Mouse (Mus musculus): ENCODE measurements around the gene Cks1b. TPM values are rescaled to one million over a fixed set of nuclear protein-coding genes. Genes with fewer than 3 reads are reported as not detected.
A peak's percentile ranks its signal among the peaks of the same experiment; 100 is the strongest.
"Not testable (repeated sequence)": the region's sequence is repeated elsewhere in the genome, so short reads cannot be mapped to it uniquely, and the experiment has no call there.

Gene Cks1b
- polyA plus RNA-seq, 1 experiment: 7.3 TPM

GRCm38 (mm10) chr3:89436176-89437113, 18.3 kb upstream of the Cks1b start, which contains the start of gene Pbxip1:
Gene Pbxip1, plus strand, starts transcription at chr3:89436706.
- TF ChIP-seq CTCF (conservative IDR thresholded peaks at IDR 0.05; ENCODE audit: insufficient read depth, insufficient read length, low read depth, low read length) (no peak), POLR2A (IDR thresholded peaks at IDR 0.05; ENCODE audit: low read depth, low read length) (no peak)
- DNase-seq: peak; percentile 90
- Histone ChIP-seq H3K27ac (ENCODE audit: insufficient read depth, low read depth, low read length) (peak within 1 kb of the TSS; percentile 73), H3K27me3 (replicated peaks; ENCODE audit: control insufficient read depth, insufficient read depth, low read length) (no peaks in the 10 kb centered on the region), H3K4me1 (ENCODE audit: control insufficient read depth, insufficient read depth, low read length) (peaks cover 7% of the 10 kb centered on the region; the same call in 1 of the 2 replicates), H3K36me3 (ENCODE audit: control insufficient read depth, insufficient read depth, low read length) (peaks cover 1% of the 10 kb centered on the region; the same call in 1 of the 2 replicates), H3K4me3 (ENCODE audit: insufficient read depth, low read depth, low read length) (peak within 1 kb of the TSS; percentile 70)
- 6% methylated on average over 16 of the region's 16 CpGs for WGBS

GRCm38 (mm10) chr3:89435041-89435440, 16.9 kb upstream of the Cks1b start:
- Histone ChIP-seq H3K4me3 (ENCODE audit: insufficient read depth, low read depth, low read length) (no peak overlapping the region), H3K4me1 (ENCODE audit: control insufficient read depth, insufficient read depth, low read length) (peaks cover 13% of the 10 kb centered on the region; the same call in 1 of the 2 replicates), H3K27ac (ENCODE audit: insufficient read depth, low read depth, low read length) (no peak overlapping the region), H3K36me3 (ENCODE audit: control insufficient read depth, insufficient read depth, low read length) (peaks cover 1% of the 10 kb centered on the region; the same call in 1 of the 2 replicates), H3K27me3 (replicated peaks; ENCODE audit: control insufficient read depth, insufficient read depth, low read length) (no peaks in the 10 kb centered on the region)
- no peak for TF ChIP-seq POLR2A (IDR thresholded peaks at IDR 0.05; ENCODE audit: low read depth, low read length)
- no peak for TF ChIP-seq CTCF (conservative IDR thresholded peaks at IDR 0.05; ENCODE audit: insufficient read depth, insufficient read length, low read depth, low read length)
- WGBS: 78% methylated on average over 7 of the region's 7 CpGs
- no peak for DNase-seq

- TF ChIP-seq CTCF (conservative IDR thresholded peaks at IDR 0.05; ENCODE audit: insufficient read depth, insufficient read length, low read depth, low read length) (no peak), POLR2A (IDR thresholded peaks at IDR 0.05; ENCODE audit: low read depth, low read length) (no peak)
- H3K4me3 ChIP-seq (ENCODE audit: insufficient read depth, low read depth, low read length): no peak overlapping the region
- H3K27me3 ChIP-seq (replicated peaks; ENCODE audit: control insufficient read depth, insufficient read depth, low read length): no peaks in the 10 kb centered on the region
- H3K36me3 ChIP-seq (ENCODE audit: control insufficient read depth, insufficient read depth, low read length): peaks cover 1% of the 10 kb centered on the region; the same call in 1 of the 2 replicates
- WGBS: 79% methylated on average over 11 of the region's 11 CpGs
- H3K27ac ChIP-seq (ENCODE audit: insufficient read depth, low read depth, low read length): no peak overlapping the region
- DNase-seq: no peak
- H3K4me1 ChIP-seq (ENCODE audit: control insufficient read depth, insufficient read depth, low read length): peaks cover 13% of the 10 kb centered on the region; the same call in 1 of the 2 replicates
Measured at GRCm38 (mm10) chr3:89434532-89434931, 16.3 kb upstream of the Cks1b start.

GRCm38 (mm10) chr3:89432606-89433005, 14.4 kb upstream of the Cks1b start:
- Histone ChIP-seq H3K4me1 (ENCODE audit: control insufficient read depth, insufficient read depth, low read length) (peaks cover 13% of the 10 kb centered on the region; the same call in 1 of the 2 replicates), H3K27me3 (replicated peaks; ENCODE audit: control insufficient read depth, insufficient read depth, low read length) (no peaks in the 10 kb centered on the region), H3K4me3 (ENCODE audit: insufficient read depth, low read depth, low read length) (no peak overlapping the region), H3K36me3 (ENCODE audit: control insufficient read depth, insufficient read depth, low read length) (peaks cover 1% of the 10 kb centered on the region; the same call in 1 of the 2 replicates), H3K27ac (ENCODE audit: insufficient read depth, low read depth, low read length) (no peak overlapping the region)
- DNase-seq: no peak
- TF ChIP-seq CTCF (conservative IDR thresholded peaks at IDR 0.05; ENCODE audit: insufficient read depth, insufficient read length, low read depth, low read length) (no peak), POLR2A (IDR thresholded peaks at IDR 0.05; ENCODE audit: low read depth, low read length) (no peak)
- WGBS: 92% methylated on average over 8 of the region's 8 CpGs

- no peak for TF ChIP-seq CTCF (conservative IDR thresholded peaks at IDR 0.05; ENCODE audit: insufficient read depth, insufficient read length, low read depth, low read length)
- TF ChIP-seq POLR2A (IDR thresholded peaks at IDR 0.05; ENCODE audit: low read depth, low read length): peak; percentile 60
- H3K27me3 ChIP-seq (replicated peaks; ENCODE audit: control insufficient read depth, insufficient read depth, low read length): no peaks in the 10 kb centered on the region
- H3K36me3 ChIP-seq (ENCODE audit: control insufficient read depth, insufficient read depth, low read length): peaks cover 1% of the 10 kb centered on the region; the same call in 1 of the 2 replicates
- WGBS: 2% methylated on average over 61 of the region's 68 CpGs
- H3K4me3 ChIP-seq (ENCODE audit: insufficient read depth, low read depth, low read length): peak within 1 kb of the TSS; percentile 89
- peak; percentile 98 for DNase-seq
- peak within 1 kb of the TSS; percentile 66 for H3K27ac ChIP-seq (ENCODE audit: insufficient read depth, low read depth, low read length)
- H3K4me1 ChIP-seq (ENCODE audit: control insufficient read depth, insufficient read depth, low read length): peaks cover 6% of the 10 kb centered on the region; the same call in 1 of the 2 replicates
Measured at GRCm38 (mm10) chr3:89430171-89431159, 12.3 kb upstream of the Cks1b start, which contains the start of gene Pygo2. Gene Pygo2, plus strand, starts transcription at chr3:89430214.

GRCm38 (mm10) chr3:89429021-89429420, 10.8 kb upstream of the Cks1b start:
- H3K36me3 ChIP-seq (ENCODE audit: control insufficient read depth, insufficient read depth, low read length); H3K4me1 ChIP-seq (ENCODE audit: control insufficient read depth, insufficient read depth, low read length); H3K4me3 ChIP-seq (ENCODE audit: insufficient read depth, low read depth, low read length); H3K27ac ChIP-seq (ENCODE audit: insufficient read depth, low read depth, low read length); DNase-seq; H3K27me3 ChIP-seq (replicated peaks; ENCODE audit: control insufficient read depth, insufficient read depth, low read length): not testable (repeated sequence)
- whole genome bisulfite sequencing: 93% methylated on average over 7 of the region's 7 CpGs

Measured in kidney, adult 2 months (tissue).